Mouse (Mus musculus) kidney, adult 18-20 months (tissue): ENCODE data around the gene H2-Q1.
"Not testable (repeated sequence)": the region's sequence is repeated elsewhere in the genome, so short reads cannot be mapped to it uniquely, and the experiment has no call there.

Experiments
- DNase-seq: peaks from one replicate; pipeline ENCODE4 v3.0.0; 2021

The H2-Q1 gene

GRCm38 (mm10) chr17:35342711-35343476 lies 22.7 kb downstream of the H2-Q1 start:
- peak; percentile 30 for DNase-seq

GRCm38 (mm10) chr17:35347659-35348058 lies 27.5 kb downstream of the H2-Q1 start:
- DNase-seq: not testable (repeated sequence)

GRCm38 (mm10) chr17:35353275-35353674 lies 33.1 kb downstream of the H2-Q1 start:
- not testable (repeated sequence) for DNase-seq

GRCm38 (mm10) chr17:35354071-35354470 lies 33.9 kb downstream of the H2-Q1 start:
- DNase-seq: no peak

GRCm38 (mm10) chr17:35357086-35357485 lies 36.9 kb downstream of the H2-Q1 start:
- DNase-seq: no peak

GRCm38 (mm10) chr17:35358763-35359469 lies 38.7 kb downstream of the H2-Q1 start:
- no peak for DNase-seq

GRCm38 (mm10) chr17:35359470-35359862 lies 39.3 kb downstream of the H2-Q1 start:
- no peak for DNase-seq
